Mouse (Mus musculus) spleen, adult 2 months (tissue): ENCODE data around the gene Abcf1.

Experiments
- CTCF ChIP-seq: fragments of 200-500 bp; IDR thresholded peaks from 2 replicates; pipeline ENCODE4 v1.5.1; 2011; ENCODE audit warnings: mild to moderate bottlenecking, inconsistent platforms; ENCODE audit not compliant: insufficient read depth, insufficient read length, insufficient replicate concordance; ENCODE audit errors: extremely low read depth
- POLR2A ChIP-seq: fragments of 200-500 bp; IDR thresholded peaks from 2 replicates; pipeline ENCODE4 v1.6.1; 2011; ENCODE audit warnings: low read depth, low read length, inconsistent platforms

- no peak for TF ChIP-seq CTCF
- no peak for TF ChIP-seq POLR2A
These were observed 42.1 kb downstream of the Abcf1 start for GRCm38 (mm10) chr17:35927471-35927870.
